Mouse (Mus musculus): Measurements from ENCODE around the gene Olfm1.

The Olfm1 gene

DNA sequence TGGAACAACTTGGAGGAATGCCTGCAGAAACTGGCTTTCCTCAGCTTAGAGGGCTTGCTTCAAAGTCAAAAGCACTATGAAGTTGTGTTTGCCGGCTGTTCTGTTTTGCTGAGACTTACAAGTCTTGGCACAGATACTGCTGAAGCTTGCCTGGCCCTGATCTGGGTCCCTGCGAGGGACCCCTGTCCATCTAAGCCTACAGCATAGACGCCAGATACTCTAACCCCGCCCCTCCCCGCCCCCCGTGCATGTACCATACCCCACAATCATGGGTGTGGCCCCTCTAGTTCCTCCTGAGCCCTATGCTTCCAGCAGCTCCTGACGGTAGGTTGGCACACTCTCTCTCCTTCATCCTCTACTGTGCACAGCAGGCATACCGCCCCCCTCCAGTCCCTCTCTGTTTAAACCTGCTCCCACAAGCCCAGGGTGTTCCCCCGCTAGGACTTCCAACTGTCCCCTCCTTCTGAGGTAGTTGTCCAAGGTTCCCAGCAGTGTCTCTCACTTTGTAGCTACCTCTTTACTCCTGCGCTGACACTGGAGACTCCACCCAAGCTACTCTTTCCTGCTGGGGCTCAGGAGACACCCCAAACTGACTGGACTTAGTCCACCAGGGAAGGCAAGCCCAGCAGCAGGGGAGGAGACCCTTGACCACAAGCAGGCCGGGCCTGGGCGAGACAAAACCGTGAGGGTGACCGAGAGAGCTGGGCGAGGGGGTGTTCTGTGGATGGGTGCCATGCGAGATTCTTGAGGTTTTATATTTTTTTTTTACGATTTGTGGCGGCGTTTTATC, 12.1 kb downstream of the Olfm1 start:
- DNase-seq: no peak

DNA sequence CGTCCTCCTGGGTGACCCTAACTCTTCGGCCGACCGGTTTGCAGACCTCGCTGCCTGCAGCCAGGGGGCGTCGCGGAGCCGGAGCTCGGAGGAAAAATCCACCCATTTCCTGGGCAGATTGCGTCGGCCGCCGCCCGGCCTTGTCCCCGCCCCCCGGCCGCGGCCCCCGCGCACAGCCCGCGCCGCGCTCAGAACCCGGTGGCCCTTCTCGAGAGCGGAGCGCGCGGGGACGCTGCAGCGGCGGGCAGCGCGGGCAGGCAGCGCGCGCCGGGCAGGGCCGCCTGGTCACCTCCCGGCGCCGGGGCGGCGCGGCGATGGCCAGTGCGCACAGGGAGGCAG, 12.6 kb downstream of the Olfm1 start:
- DNase-seq: peak; percentile 78

DNA sequence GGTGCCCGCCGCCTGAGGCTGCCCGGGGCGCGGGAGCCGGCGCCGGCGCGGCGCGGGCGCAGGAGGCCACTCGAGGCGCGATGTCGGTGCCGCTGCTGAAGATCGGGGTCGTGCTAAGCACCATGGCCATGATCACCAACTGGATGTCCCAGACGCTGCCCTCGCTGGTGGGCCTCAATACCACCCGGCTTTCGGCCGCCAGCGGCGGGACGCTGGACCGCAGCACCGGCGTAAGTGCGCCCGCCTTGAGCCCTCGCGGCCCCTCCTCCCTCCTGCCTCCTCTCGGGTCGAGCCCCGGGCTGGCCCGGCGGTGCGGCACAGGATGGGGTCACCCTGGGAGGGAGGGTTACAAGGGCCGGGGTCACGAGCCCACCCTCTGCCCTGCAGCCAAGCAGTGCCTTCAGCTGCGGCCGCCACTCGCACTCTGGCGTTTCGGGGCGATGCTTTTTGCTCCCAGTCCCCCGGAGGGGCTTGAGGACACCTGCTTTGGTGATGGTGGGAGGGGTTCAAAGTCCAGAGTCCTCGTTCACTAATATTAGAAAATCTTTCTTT, 13.2 kb downstream of the Olfm1 start:
- no peak for DNase-seq

DNA sequence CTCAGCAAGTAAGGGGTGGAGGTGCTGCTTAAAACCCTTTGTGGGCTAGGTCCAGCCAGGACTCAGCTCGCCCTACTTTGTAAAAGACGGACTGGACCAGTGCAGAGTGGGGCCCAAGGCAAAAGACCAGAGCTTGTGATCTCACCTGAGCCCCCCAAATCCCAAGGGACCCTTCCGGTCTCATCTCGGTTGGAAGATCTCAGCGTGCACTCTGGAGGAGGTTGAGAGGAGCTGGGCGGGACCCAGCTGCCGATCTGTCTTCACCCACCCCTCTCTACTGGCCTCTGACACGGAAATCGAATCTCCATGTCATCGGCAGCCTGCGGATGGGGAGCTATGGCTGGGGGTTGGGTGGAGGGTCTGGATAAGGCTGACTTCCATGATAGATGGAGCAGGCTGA, 13.7 kb downstream of the Olfm1 start:
- DNase-seq: no peak

DNA sequence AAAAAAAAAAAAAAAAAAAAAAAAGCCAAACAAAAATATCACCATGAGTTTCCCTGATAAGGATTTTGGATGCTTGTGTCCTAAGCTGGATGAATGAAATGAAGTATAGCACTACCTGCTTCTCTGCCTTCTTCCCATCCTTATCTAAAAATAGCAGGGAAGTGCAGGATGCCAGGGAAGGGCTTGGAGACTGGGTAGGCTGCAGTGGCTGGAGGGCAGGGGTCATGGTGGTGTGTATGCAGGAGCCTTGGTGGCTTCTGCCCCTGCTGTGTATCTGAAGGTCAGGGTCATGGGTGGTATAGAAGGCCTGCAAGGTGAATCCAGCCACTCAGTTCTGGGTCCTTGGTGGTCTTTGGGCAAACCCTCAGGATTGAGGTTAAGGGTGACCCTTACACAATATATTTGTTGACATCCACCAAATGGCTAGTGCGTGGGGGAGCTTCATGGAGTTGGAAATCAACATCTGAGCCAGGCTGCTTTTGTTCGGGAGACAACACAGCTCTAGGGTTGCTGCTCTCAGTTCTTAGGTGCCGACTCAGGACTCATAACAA, 14.5 kb downstream of the Olfm1 start:
- DNase-seq: no peak

DNA sequence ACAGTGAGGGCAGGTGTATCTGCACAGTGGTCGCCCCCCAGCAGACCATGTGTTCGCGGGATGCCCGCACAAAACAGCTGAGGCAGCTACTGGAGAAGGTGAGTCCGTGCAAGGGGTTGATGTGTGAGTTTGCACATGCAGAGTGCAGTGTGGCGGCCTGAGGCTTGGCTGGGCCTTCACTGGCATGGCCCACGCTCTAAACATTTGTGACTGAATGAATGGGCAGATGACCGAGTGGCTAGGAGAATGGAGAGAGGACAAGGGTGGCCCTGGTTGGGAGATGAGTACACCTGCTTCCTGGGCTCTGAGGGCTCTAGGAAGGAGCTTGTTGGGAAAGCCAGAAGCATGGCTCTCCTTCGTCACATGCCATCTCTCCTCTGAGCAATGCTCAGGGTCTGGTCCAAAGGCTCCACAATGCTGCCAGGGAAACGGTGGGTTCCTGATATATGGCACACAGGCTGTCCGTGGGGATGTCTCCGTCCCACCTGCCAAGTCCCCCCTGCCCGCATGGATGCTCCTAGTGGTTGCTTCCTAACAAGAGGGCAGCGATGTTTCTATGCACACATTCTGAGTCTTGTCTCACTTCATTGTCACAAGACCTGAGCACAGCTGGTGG, 15.4 kb downstream of the Olfm1 start:
- DNase-seq: no peak

DNA sequence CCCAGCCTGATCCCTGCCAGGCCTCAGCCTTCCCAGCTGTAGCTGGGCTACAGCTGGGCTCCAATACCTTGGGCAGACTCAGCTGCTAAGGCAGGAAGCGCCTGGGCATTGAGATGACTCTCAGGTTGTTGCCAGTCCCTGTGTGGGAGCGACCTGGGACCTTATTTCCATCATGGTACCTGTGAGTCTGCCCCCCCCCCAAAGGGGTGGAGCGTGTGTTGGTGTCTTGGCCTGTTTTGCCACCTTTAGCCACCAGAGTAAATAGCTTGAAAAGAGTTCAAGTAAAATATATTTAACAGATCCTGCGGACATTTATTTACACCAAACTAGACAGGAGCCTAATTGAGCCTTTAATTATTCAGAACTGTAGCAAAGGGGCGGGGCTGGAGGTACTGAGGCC, 16.4 kb downstream of the Olfm1 start:
- DNase-seq: no peak

DNA sequence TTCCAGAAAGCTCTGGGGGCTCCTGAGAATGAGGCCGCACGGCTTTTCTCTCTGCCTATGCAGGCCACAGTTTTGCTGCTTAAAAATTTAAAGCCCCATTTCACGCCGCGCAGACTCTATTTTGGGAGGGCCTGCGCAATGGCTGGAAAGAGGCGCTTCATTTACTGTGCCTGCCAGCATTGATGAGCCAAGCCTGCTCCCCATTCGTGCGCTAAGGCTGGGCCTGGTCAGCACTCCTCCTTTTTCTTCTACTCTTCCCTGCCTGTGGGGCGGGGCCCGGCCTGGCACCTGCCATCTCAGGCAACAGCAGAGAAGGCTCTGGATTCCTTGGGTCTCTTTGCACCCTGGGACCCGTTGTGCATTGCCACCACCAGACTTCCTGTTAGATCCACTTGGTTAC, 16.9 kb downstream of the Olfm1 start:
- DNase-seq: no peak

DNA sequence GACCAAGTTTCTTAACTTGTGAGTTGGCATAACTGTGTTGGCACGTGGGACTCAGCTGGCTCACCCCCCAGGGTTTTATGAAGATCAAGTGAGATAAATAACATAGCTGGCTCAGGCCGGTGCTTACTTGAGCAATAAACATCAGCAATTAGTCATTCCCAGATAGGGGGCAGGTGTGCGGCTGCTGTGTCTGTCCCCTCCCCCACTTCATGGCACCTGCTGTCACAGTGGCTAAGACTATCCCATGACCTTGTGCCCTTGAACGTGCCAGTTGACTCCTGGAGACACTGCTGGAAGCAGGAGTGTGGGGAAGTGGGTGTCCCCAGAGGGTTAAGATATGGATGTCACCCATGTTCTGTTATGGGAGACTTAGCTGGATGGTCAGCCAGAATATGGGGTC, 17.5 kb downstream of the Olfm1 start:
- no peak for DNase-seq

DNA sequence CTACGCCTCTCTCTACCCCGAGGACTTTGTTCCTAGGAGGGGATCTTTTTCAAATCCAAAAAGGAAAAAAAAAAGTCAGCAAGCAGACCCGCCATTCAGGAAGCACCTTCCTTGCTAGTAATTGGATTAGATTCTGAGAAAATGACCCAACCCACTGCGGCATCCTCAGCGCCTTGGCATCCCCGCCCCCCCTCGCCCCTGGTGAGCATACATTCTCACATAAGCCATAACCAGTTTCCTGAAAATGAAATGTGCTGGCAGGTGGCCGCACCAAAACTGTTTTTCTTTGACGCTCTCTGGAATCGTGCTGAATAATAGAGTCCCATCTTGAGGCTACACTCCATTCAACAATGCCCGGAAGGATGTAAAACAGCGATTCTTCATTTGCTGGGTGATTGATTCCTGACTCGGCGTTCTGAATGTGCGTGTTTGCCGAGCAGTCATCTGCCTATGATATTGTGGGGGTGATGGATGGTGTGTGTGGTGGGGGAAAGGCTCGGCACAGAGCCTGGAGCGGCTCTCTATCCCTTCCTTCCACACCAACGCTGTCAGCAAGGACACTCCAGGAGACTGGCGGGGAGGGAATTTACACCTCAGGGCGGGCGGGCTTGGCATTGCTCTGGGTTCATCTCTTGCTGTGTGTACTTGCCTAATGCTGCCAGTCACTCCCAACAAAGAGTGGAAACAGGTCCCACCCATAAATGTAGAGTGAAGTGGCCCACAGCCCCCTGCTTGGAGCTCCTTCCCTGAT, 18.9 kb downstream of the Olfm1 start:
- DNase-seq: no peak

DNA sequence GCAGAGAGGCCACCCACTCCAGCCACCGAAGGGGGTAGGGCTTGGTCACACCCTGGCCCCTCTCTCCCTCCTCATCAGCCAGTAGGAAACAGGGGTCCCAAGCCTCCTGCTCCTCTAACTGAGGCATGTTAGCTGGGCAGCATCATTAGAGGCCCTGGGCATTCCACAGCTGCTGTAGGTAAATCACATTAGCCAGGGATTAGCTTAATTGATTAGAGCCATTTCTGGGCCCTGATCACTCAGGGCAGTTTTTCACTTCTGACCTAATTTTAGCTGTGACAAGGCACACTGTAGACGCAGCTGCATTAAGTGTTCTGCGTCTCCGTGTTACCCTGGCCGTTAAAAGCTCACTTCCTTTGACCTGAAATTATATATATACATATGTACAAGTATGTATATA, 20.1 kb downstream of the Olfm1 start:
- no peak for DNase-seq

DNA sequence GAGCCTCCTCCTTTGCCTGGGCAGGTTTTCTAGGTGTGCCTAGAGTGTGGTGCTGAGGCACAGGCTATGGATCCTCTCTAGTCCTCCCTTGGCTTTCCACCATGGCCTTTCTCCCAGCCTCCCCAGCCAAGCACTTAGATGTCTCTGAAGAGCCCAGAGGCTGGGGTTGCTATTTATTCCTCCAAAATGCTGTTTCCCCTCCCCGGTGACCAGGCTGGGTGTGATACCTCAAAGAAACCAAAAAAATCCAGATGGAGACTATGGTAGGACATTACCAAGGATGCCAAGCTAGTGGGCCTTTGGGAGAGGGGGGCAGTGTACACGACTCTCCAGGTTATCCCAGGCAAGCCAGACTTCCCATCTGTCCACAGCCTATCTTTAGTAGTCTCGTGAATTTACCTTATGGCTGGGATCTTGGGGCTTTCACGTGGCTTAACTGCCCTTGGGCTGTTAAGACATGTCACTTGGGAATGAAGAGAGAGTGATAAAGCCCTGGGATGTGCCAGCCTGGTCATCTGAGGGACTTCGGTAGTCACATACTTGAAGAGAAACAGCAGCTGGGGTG, 23.5 kb downstream of the Olfm1 start:
- DNase-seq: no peak

DNA sequence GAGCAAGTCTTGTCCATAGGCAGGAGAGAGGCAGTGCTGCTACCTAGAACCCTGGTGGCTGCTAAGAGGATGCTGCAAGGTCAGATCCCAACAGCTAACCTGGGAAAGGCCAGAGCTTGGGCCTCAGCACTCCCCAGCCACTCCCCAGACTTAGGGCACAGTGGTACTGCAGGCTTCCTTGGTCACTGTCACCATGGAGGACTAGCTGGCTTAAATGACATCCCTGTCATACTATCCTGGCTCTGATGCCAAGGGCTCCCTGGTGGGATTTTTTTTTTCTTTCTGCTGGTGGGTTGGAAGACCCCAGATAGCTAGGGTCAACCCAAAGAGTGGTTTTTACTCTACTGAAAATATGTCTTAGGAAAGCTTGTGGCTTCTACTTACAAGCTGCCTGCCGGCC, 25.0 kb downstream of the Olfm1 start:
- no peak for DNase-seq

DNA sequence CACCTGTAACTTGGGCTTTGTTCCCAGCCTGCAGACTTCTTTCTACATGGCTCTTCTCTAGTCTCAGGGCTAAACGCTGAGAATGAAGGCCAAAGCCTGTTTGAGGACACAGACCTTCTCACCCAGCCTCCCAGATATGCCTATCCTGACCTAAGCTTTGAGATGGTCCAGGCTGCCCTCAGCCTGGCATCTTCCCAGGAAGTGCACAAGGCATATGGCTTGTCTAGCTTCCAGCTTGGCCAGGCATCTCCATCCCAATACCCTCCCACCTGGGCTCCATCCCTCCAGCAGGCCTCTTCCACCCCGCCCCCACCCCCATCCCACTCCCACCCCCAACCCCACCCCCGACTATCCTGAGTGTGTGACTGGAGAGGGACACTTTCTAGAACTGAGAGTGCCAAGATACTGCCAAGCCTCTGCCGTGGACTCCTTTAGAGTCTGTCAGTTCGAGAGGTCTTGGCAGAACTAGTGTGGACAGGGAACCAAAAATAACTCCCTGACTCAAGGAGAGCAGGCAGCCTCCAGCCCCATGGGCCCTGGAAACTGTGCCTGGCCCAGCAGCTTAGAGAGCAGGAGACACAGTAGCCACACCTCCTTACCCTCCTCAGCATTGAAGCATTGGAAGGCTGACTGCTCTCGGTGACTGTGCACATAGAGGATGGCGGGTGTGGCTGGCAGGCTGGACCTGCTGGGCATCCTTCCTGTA, 26.0 kb downstream of the Olfm1 start:
- no peak for DNase-seq

DNA sequence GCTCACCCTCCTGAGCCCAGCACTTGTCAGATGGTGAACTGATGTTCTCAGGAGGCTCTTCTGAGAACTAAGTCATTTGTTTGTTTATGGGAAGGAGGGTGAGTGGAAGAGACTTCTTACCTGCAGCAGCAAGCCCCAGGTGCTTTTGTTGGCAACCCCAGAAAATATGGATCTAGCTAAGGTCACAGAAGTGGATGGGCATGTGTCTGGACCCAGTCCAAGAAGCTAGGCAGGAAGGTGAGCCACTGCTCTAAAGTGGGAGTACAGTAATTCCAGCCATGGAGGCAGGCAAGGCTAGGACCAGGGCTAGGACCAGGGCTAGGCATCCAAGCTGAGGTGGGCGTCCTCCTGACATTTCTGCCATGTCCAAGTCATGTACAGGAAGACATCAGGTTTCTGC, 26.8 kb downstream of the Olfm1 start:
- no peak for DNase-seq

DNA sequence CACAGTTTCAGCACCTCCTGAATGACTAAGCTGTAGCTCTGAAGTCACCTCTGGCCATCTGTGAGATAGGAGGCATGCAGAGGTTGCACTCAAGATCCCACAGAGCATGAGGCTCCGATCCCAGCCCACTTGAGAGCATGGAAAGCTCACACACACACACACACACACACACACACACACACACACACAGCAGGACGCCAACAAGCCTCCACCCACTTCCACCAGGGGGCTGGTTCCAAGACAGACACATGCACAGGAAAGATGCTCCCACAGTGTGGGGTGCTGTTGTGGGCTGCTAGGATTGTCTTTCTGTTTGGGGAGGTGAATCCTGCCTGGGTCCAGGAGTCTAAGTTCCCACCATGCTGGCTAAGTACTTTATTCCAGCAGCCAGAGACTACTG, 29.0 kb downstream of the Olfm1 start:
- no peak for DNase-seq

DNA sequence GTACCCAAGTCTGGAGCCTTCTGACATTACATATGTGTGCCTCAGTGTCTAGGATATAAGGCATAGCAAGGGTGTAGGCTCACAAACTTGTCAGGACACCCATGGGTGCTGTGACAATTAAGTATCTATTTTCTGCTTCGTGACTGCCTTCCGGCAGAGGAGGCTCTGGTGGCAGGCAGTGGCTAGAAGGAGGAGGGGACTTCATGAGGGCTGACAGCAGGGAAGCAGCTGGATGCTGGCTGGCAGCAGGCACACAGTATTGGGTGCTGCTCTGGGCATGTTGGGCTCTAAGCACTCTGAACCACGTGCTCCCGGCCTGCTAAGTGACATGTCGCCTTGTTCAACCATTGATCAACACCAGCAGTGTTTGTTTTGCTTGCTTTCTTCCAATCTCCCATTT, 32.0 kb downstream of the Olfm1 start:
- DNase-seq: no peak

DNA sequence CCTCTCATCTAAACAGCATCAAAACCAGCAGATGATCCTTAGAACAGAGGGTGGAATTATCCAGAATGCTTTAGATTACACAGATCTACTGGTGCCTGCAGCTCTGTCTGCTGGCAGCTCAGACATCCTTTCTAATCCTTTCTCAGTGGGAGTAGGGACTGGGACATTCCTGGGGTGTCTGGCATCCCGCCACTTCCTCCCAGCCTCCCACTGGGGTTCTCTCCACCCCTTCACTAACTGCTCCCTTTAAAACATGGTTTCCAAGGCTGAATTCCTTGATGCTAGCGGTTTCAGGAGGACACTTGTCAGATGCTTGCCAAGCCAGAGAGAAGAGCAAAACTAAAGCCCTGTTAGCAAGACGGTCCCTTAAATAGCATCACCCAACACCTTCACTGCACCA, 33.1 kb downstream of the Olfm1 start:
- DNase-seq: no peak

DNA sequence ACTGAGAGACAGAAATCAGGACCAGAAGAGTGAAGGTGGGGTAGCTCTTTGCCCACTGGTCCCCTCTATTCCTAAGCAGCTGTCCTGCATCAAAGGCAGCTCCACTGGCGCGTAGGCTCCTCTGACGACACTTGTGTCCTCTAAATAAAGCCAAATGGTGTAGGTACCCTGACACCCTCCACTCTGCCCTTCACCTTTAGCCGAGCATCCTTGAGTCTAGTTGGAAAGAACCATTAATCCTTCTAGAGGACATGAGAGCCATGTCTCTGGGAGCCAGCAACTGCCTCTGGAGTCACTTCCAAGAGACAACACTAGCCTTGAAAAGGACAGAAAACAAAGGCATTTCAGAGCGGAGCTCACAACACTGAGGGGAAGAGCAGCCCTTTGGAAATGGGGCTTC, 34.2 kb downstream of the Olfm1 start:
- no peak for DNase-seq

DNA sequence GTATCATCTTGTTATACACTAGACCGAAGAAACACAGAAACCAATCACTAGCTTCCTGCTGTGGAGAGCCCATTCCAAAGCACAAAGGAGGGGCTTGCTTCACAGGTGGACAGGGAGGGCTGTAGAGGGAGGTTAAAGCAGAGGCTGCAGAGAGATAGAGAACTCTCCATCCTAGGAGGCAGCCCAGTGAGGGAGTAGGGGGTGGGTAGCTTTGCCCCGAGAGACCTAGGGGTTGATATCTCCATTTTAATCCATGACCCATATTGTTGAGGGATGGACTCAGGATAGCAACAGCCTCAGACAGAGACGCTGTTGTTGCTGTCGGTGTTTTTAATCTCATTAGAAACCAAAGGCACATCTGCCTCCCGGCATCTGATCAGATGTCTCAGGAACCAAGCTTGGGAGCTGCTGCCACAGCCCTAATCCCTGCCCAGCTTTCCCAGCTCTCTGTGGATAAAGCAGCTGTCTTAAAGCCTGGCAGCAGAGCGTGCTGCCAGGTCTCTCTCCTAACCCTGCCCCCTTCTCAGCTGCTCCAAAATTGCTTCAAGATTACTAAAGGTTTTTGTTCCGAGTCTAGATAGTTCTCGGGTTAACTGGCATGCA, 34.9 kb downstream of the Olfm1 start:
- no peak for DNase-seq

DNA sequence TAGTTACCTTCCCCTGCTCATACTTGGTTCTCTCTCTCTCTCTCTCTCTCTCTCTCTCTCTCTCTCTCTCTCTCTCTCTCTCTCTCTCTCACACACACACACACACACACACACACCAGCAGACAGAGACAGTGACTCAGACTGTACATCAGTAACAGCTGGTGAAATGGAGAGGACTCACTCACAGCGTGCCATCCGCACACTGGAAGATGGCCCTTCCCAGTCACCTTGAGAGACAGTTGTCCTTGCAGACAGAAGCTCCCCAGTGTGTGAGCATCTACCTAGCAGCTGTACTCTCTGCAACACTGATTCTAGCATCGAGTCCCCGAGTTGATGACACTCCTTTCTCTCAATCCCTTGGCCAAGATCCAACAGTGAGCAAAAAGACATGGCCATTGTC, 35.6 kb downstream of the Olfm1 start:
- no peak for DNase-seq

DNA sequence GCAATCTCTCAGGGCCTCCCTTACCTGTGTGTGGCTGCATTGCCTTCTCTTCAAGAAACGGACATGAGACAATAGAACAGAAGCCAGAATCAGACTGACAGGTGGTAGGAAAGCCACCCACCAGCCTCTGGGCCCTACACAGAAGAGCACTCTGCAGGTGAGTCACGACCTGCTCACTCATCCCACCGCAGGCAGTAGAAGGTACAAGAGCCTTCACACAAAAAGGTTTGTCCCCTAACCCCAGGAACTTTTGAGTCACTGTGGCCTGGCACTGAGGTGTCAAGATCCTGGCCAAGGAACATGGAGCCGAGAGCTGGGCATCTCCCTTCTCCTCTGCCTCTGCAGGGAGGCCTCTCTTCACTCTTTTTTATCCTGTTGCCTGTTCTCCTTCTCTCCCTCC, 42.3 kb downstream of the Olfm1 start:
- DNase-seq: no peak
